Mouse (Mus musculus): Measurements from ENCODE around the gene Wdr82. TPM values are rescaled to one million over a fixed set of nuclear protein-coding genes. Genes with fewer than 3 reads are reported as not detected.
A peak's percentile ranks its signal among the peaks of the same experiment; 100 is the strongest.
"Not testable (repeated sequence)": the region's sequence is repeated elsewhere in the genome, so short reads cannot be mapped to it uniquely, and the experiment has no call there.

Gene Wdr82
- total RNA-seq, 2 experiments from 2014 or later: 143 TPM

- DNase-seq: no peak
These were observed 4.0 kb upstream of the Wdr82 start for GRCm38 (mm10) chr9:106166709-106167108.

GRCm38 (mm10) chr9:106167241-106167640, 3.5 kb upstream of the Wdr82 start:
- DNase-seq: no peak

GRCm38 (mm10) chr9:106167703-106168102, 3.0 kb upstream of the Wdr82 start:
- no peak for DNase-seq

- not testable (repeated sequence) for DNase-seq
These were observed 1.7 kb upstream of the Wdr82 start for GRCm38 (mm10) chr9:106169006-106169405.

- no peak for DNase-seq
These were observed 811 bp upstream of the Wdr82 start for GRCm38 (mm10) chr9:106169917-106170316.

- peak; percentile 49 to 60 for DNase-seq
These were observed 824 bp downstream of the Wdr82 start for GRCm38 (mm10) chr9:106171346-106172158.

- no peak for DNase-seq
These were observed 1.8 kb downstream of the Wdr82 start for GRCm38 (mm10) chr9:106172527-106172926.

- DNase-seq: no peak
These were observed 2.6 kb downstream of the Wdr82 start for GRCm38 (mm10) chr9:106173363-106173762.

- no peak for DNase-seq
These were observed 4.9 kb downstream of the Wdr82 start for GRCm38 (mm10) chr9:106175552-106176200.

- no peak for DNase-seq
These were observed 6.0 kb downstream of the Wdr82 start for GRCm38 (mm10) chr9:106176769-106177168.

GRCm38 (mm10) chr9:106177799-106178198, 7.1 kb downstream of the Wdr82 start:
- no peak for DNase-seq

GRCm38 (mm10) chr9:106179454-106179853, 8.7 kb downstream of the Wdr82 start:
- no peak for DNase-seq

- DNase-seq: no peak
These were observed 9.2 kb downstream of the Wdr82 start for GRCm38 (mm10) chr9:106179964-106180363.

GRCm38 (mm10) chr9:106182146-106182545, 11.4 kb downstream of the Wdr82 start:
- no peak for DNase-seq

GRCm38 (mm10) chr9:106183996-106184395, 13.3 kb downstream of the Wdr82 start:
- DNase-seq: no peak

- DNase-seq: no peak
These were observed 20.6 kb downstream of the Wdr82 start for GRCm38 (mm10) chr9:106191355-106191754.

- DNase-seq: no peak
These were observed 21.3 kb downstream of the Wdr82 start for GRCm38 (mm10) chr9:106192024-106192423.

- no peak for DNase-seq
These were observed 22.3 kb downstream of the Wdr82 start for GRCm38 (mm10) chr9:106192998-106193397.

- peak in 1 of 2 experiments; percentile 30 for DNase-seq
These were observed 23.4 kb downstream of the Wdr82 start for GRCm38 (mm10) chr9:106193930-106194807.

GRCm38 (mm10) chr9:106195693-106196092, 25.0 kb downstream of the Wdr82 start:
- no peak for DNase-seq

- DNase-seq: no peak
These were observed 26.5 kb downstream of the Wdr82 start for GRCm38 (mm10) chr9:106197081-106197713.

GRCm38 (mm10) chr9:106197732-106198131, 27.0 kb downstream of the Wdr82 start:
- DNase-seq: no peak

Measured in layer of hippocampus, postnatal 36 days (tissue).